Mouse (Mus musculus): ENCODE data around the gene Zcchc9.

- no peak for TF ChIP-seq CTCF (IDR thresholded peaks at IDR 0.05; ENCODE audit: extremely low read depth, insufficient read depth, low read length)
- TF ChIP-seq POLR2A (IDR thresholded peaks at IDR 0.05; ENCODE audit: extremely low read depth, insufficient read depth, low read length) = no peak
These were observed 17.5 kb upstream of the Zcchc9 start for GRCm38 (mm10) chr13:91824845-91825550.
